In the genomic region with DNA sequence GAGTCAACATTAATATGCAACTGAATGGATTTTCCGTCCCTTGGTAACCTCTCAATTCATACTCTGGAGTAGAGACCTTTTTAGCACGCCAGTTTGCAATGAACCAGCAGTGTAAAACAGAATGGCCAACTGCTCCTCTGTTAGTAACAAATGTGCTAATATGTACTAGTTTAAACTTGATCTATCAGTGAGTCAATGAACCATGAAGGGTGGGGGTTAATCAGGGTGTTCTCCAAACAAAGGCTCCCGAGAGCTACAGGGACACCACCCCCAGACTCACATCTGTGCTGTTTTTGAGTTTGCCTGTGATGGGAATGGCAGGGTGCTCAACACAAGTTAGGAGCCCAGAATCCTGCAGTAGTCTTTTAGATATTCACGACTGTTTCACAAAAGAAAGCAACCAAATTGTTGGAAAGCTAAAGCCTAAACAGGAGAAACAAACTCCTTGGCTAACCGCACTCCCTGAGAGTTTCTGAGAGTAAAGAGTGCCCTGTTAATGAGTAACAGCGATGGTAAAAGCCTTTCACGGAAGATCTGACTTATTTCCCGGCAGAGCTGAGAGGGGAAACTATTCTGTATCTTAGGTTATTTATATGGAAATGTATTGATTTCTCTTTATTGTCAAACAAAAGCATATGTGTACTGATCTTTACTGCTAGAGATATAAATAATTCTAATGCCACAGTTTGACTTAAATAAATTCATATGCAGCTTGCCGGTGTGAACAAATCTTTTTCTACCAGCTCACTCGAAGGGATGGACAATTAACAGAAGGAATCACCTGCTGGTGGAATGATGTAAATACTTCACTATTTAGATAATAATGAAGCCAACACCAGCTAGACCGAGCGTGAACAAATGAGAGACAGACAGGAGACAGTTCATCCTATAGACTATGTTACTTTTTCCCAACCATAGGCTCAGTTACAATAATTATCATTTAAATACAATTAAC, we compare ENCODE assay signal across 8 mouse cellular contexts.
DNase-seq lines count a peak whose midpoint lies in the region; ATAC-seq lines count a peak whose summit lies in the region.

No protein-coding gene starts in this region.

- 10% methylated on average over 12 of the region's 12 CpGs for WGBS in forebrain, embryonic 13.5 days
- whole genome bisulfite sequencing in kidney, embryonic 16.5 days = 31% methylated on average over 12 of the region's 12 CpGs

- 0 out of 2 replicates have a peak, but pooled peaks cover 3% of the 10 kb centered on the region for H3K27me3 ChIP-seq in forebrain, embryonic 13.5 days
- H3K27me3 ChIP-seq in kidney, embryonic 16.5 days (ENCODE audit: insufficient read depth, low read length) = no peaks in the 10 kb centered on the region

- H3K4me3 ChIP-seq in forebrain, embryonic 13.5 days = no peak overlapping the region
- H3K4me3 ChIP-seq in kidney, embryonic 16.5 days (ENCODE audit: low read length) = no peak overlapping the region

- DNase-seq in kidney, adult 11 months = peak; percentile 41
- no peak for DNase-seq in kidney, postnatal 25 days
- DNase-seq in retina, embryonic 14.5 days (ENCODE audit: low spot score) = peak; percentile 78
- DNase-seq in cerebellum, postnatal 4 days (ENCODE audit: low spot score in 2 of 2) = no peak
- no peak for DNase-seq in thymus, postnatal 36 days

- H3K36me3 ChIP-seq in forebrain, embryonic 13.5 days (ENCODE audit: poor library complexity, severe bottlenecking) = no peaks in the 10 kb centered on the region
- H3K36me3 ChIP-seq in kidney, embryonic 16.5 days (ENCODE audit: insufficient read depth, low read length) = no peaks in the 10 kb centered on the region

- peak; percentile 85 for ATAC-seq in forebrain, embryonic 13.5 days
- ATAC-seq in kidney, embryonic 16.5 days (ENCODE audit: low FRiP score, low TSS enrichment) = peak; percentile 93
- no peak for ATAC-seq in granulocyte monocyte progenitor cell, adult 5-6 weeks (replicated peaks; ENCODE audit: poor library complexity, severe bottlenecking)

- H3K4me2 ChIP-seq in forebrain, embryonic 13.5 days = peak overlapping the region; percentile 24
- peak overlapping the region; percentile 42 for H3K4me2 ChIP-seq in kidney, embryonic 16.5 days (replicated peaks; ENCODE audit: low read depth, low read length)

- peak overlapping the region; percentile 65; the same call in 1 of the 2 replicates for H3K27ac ChIP-seq in forebrain, embryonic 13.5 days
- peak overlapping the region; percentile 94 for H3K27ac ChIP-seq in kidney, embryonic 16.5 days (ENCODE audit: low read length)

- peaks cover 17% of the 10 kb centered on the region for H3K4me1 ChIP-seq in forebrain, embryonic 13.5 days
- H3K4me1 ChIP-seq in kidney, embryonic 16.5 days (ENCODE audit: insufficient read depth, low read length) = no peaks in the 10 kb centered on the region

- H3K9me3 ChIP-seq in forebrain, embryonic 13.5 days (replicated peaks) = no peaks in the 10 kb centered on the region
- H3K9me3 ChIP-seq in kidney, embryonic 16.5 days (ENCODE audit: low read length) = no peaks in the 10 kb centered on the region

- no peak overlapping the region for H3K9ac ChIP-seq in forebrain, embryonic 13.5 days
- H3K9ac ChIP-seq in kidney, embryonic 16.5 days (replicated peaks; ENCODE audit: low read length) = peak overlapping the region; percentile 51; the same call in 1 of the 2 replicates

Comparison
In these comparisons a context has a peak if more than half of its experiments do, and no peak if none do; other contexts are left out.
1. DNase-seq: peak in kidney, adult 11 months (single experiment) and retina, embryonic 14.5 days (single experiment); none in kidney, postnatal 25 days (0 of 2), cerebellum, postnatal 4 days (0 of 2) and thymus, postnatal 36 days (0 of 2).